Mouse (Mus musculus) left cerebral cortex, adult 6 months (tissue): Measurements from ENCODE around the gene Csf2ra. TPM values are rescaled to one million over a fixed set of nuclear protein-coding genes. Genes with fewer than 3 reads are reported as not detected.

Source experiments
- long read RNA-seq, 2 experiments: library from polyadenylated mRNA; unstranded; transcript quantifications; one replicate each; pipeline ENCODE4 v2.0.0; 2019 to 2020
- polyA plus RNA-seq: library from polyadenylated mRNA; unstranded; fragments of <200 nt; fragmentation: Nextera tagmentation; gene quantifications from 2 replicates; pipeline ENCODE4 v1.2.3, GENCODE M21; 2021

Csf2ra gene
- 10.2 and 12.4 TPM in 2 replicates for polyA plus RNA-seq
- long read RNA-seq, experiment 1, partial matches to known transcripts = 6 of 59 reads
- long read RNA-seq, experiment 1, other reads (novel, unspliced or antisense) = 49 of 59 reads
- long read RNA-seq, experiment 2, partial matches to known transcripts = 3 of 19 reads
- long read RNA-seq, experiment 2, other reads (novel, unspliced or antisense) = 16 of 19 reads

DNA sequence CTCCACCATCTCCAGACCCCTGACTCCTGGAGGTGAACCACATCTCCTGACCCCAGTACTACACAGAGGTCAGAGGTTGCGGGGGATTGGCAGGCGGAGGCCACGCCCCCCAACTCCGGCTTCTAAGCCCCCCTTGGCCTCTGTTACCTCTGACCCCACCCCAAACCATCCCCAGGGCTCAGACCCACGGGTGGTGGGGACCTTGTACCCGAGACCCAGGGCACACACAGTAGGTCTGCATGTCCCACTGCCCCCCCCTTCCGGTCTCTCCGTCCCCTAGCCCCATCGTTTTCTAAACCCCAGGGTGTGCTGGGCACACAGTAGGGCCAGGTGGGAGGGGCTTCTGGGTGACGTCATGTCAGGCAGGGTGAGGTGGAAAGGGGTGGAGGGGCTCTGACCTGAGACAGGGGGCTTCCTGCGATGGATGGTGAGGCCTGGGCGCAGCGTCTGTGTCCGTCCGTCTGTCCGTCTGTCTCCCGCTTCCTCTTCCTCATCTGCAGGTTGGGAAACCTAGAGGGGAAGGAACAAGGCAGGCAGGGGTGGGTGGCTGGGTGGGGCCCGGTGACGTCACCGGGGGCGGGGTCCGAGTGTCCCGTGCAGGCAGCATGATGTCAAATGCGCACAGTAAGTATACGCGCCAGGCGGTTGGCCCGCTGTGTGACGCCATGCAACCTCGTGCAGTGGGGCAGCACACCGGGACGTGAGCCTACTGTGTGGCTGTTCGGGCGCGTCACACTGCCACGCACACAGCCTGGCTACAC lies at the start of gene Csf2ra:
Gene Csf2ra (minus strand): TSS at position 489 of the 761 bp plus-strand sequence.

DNA sequence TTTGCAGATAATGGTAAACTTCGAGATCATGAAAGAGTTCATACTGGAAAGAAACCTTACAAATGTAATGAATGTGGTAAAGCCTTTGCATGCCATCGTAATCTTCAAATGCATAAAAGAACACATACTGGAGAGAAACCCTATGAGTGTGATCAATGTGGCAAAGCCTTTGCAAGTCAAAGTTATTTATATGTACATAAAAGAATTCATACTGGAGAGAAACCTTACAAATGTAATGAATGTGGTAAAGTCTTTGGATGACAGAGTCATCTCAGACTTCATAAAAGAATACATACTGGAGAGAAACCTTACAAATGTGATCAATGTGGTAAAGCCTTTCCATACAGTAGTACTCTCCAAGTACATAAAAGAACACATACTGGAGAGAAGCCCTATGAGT lies 44.6 kb downstream of the Csf2ra start, which contains the start of gene Gm6020:
Gene Gm6020 (plus strand): TSS at position 301 of the 400 bp plus-strand sequence.

DNA sequence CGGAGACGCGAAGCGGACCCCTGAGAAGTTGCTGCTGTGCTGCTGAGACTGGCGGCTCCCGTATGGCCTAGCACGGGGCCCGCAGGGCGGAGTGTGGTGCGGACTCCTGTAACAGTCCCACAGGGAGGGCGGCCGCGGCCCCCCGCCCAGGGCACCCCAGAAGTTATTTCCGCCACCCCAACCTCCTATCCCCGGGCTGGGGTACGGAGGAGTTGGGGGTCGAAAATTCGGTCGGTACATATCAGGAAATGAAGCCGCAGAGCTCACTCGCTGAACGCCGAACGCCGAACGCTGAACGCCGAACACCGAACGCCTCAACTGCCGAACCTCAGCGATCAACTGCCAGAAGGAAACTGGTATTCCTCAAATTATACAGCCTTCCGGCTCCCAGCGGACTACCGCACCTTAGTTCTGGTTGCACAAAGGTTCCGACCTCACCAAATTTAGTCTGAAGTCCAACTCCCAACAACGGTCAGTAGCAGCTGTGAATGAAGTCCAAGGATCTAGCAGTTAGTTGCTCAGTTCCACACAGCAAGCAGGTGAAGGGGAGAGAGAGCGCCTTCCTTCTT lies 52.4 kb downstream of the Csf2ra start, which contains the start of gene Gm7102:
Gene Gm7102 (minus strand): TSS at position 554 of the 569 bp plus-strand sequence.

Other genes starting within 250 kb of the Csf2ra start
- gene Zfp950, start 87.6 kb downstream of the Csf2ra start, polyA plus RNA-seq = 18.7 and 24.0 TPM in 2 replicates
- gene Gm7102, start 52.1 kb downstream of the Csf2ra start, polyA plus RNA-seq = not detected in 2 replicates
- not detected in 2 replicates for gene Gm6020, start 44.5 kb downstream of the Csf2ra start, polyA plus RNA-seq
- gene Gm21060, start 68.6 kb upstream of the Csf2ra start, polyA plus RNA-seq = not detected in 2 replicates